Mouse (Mus musculus) forebrain, embryonic 11.5 days (tissue): ENCODE data around the gene Cped1. TPM values are rescaled to one million over a fixed set of nuclear protein-coding genes. Genes with fewer than 3 reads are reported as not detected.

Experiments used
- ATAC-seq: fragments of 200-750 bp; cut with Nextera tagmentation; replicated peaks from 2 replicates; pipeline ENCODE4 v1.8.0; 2017; ENCODE audit warnings: moderate TSS enrichment; ENCODE audit not compliant: low FRiP score
- DNase-seq: peaks from one replicate; pipeline ENCODE4 v3.0.0-alpha.2; 2017; ENCODE audit warnings: low spot score
- H3K27ac ChIP-seq: fragments of 300-500 bp; sonication (generic); 2 replicates; pipeline ENCODE4 v1.5.1; 2014; ENCODE audit warnings: low read depth, low read length
- H3K27me3 ChIP-seq: fragments of 300-500 bp; sonication (generic); 2 replicates; pipeline ENCODE4 v1.6.1; 2014; ENCODE audit warnings: mild to moderate bottlenecking, low read length, mixed read lengths; ENCODE audit not compliant: control insufficient read depth, insufficient read depth
- H3K36me3 ChIP-seq: fragments of 300-500 bp; sonication (generic); 2 replicates; pipeline ENCODE4 v1.6.1; 2014; ENCODE audit warnings: mild to moderate bottlenecking, low read length, moderate library complexity, mixed read lengths; ENCODE audit not compliant: control insufficient read depth, insufficient read depth
- H3K4me1 ChIP-seq: fragments of 300-500 bp; sonication (generic); replicated peaks from 2 replicates; pipeline ENCODE4 v1.6.1; 2014; ENCODE audit warnings: low read length, mixed read lengths; ENCODE audit not compliant: control insufficient read depth, insufficient read depth
- H3K4me2 ChIP-seq: fragments of 300-500 bp; sonication (generic); 2 replicates; pipeline ENCODE4 v1.6.1; 2014; ENCODE audit warnings: low read depth, mild to moderate bottlenecking, low read length, moderate library complexity, mixed read lengths; ENCODE audit not compliant: severe bottlenecking
- H3K4me3 ChIP-seq: fragments of 300-500 bp; sonication (generic); 2 replicates; pipeline ENCODE4 v1.5.1; 2014; ENCODE audit warnings: low read depth, low read length
- H3K9ac ChIP-seq: fragments of 300-500 bp; sonication (generic); 2 replicates; pipeline ENCODE4 v1.6.1; 2014; ENCODE audit warnings: low read length
- H3K9me3 ChIP-seq: fragments of 300-500 bp; sonication (generic); 2 replicates; pipeline ENCODE4 v1.6.1; 2016; ENCODE audit warnings: low read length, mixed read lengths; ENCODE audit not compliant: control insufficient read depth
- WGBS: fragments of 180-500 bp; shearing (Covaris S2); extraction: QIAGEN DNeasy Blood & Tissue Kit; methylation state at CpG from one replicate; pipeline ENCODE4 v1.1.7; 2014; 5-methylcytosine and 5-hydroxymethylcytosine counted together
- polyA plus RNA-seq: library from polyadenylated mRNA; unstranded; fragments of >200 nt; fragmentation: Nextera tagmentation; extraction: Ambion mirVana; gene quantifications from 2 replicates; pipeline ENCODE4 v1.2.1, GENCODE M21; 2014

Cped1 gene
- polyA plus RNA-seq, 1 experiment from 2014 or later: 17.2 TPM

- Histone ChIP-seq H3K4me3 (no peak overlapping the region), H3K9me3 (no peaks in the 10 kb centered on the region), H3K4me1 (no peaks in the 10 kb centered on the region), H3K4me2 (no peak overlapping the region), H3K27me3 (no peaks in the 10 kb centered on the region), H3K27ac (no peak overlapping the region), H3K9ac (no peak overlapping the region), H3K36me3 (no peaks in the 10 kb centered on the region)
- DNase-seq (no peak), ATAC-seq (no peak)
- WGBS: 76% methylated on average over 3 of the region's 3 CpGs
These were observed 228.1 kb downstream of the Cped1 start for GRCm38 (mm10) chr6:22213813-22214212.

- no peaks in the 10 kb centered on the region for H3K36me3 ChIP-seq
- no peaks in the 10 kb centered on the region for H3K27me3 ChIP-seq
- no peaks in the 10 kb centered on the region for H3K9me3 ChIP-seq
- H3K4me2 ChIP-seq: no peak overlapping the region
- no peak for DNase-seq
- WGBS: 88% methylated on average over 6 of the region's 6 CpGs
- H3K4me1 ChIP-seq: no peaks in the 10 kb centered on the region
- no peak overlapping the region for H3K27ac ChIP-seq
- no peak overlapping the region for H3K9ac ChIP-seq
- ATAC-seq: no peak
- H3K4me3 ChIP-seq: no peak overlapping the region
These were observed 228.9 kb downstream of the Cped1 start for GRCm38 (mm10) chr6:22214665-22215064.

GRCm38 (mm10) chr6:22216276-22216973 is 230.7 kb downstream of the Cped1 start:
- H3K9ac ChIP-seq: no peak overlapping the region
- WGBS: 85% methylated on average over 14 of the region's 14 CpGs
- ATAC-seq (no peak), DNase-seq (no peak)
- H3K9me3 ChIP-seq: no peaks in the 10 kb centered on the region
- H3K36me3 ChIP-seq: no peaks in the 10 kb centered on the region
- H3K4me2 ChIP-seq: no peak overlapping the region
- H3K4me3 ChIP-seq: no peak overlapping the region
- no peak overlapping the region for H3K27ac ChIP-seq
- no peaks in the 10 kb centered on the region for H3K27me3 ChIP-seq
- no peaks in the 10 kb centered on the region for H3K4me1 ChIP-seq

- Histone ChIP-seq H3K36me3 (no peaks in the 10 kb centered on the region), H3K4me1 (no peaks in the 10 kb centered on the region), H3K4me2 (no peak overlapping the region), H3K27me3 (no peaks in the 10 kb centered on the region), H3K4me3 (no peak overlapping the region), H3K9ac (no peak overlapping the region), H3K9me3 (no peaks in the 10 kb centered on the region), H3K27ac (no peak overlapping the region)
- WGBS: 95% methylated on average over 8 of the region's 8 CpGs
- ATAC-seq: no peak
- DNase-seq: no peak
These were observed 235.4 kb downstream of the Cped1 start for GRCm38 (mm10) chr6:22221134-22221533.

GRCm38 (mm10) chr6:22222087-22222486 is 236.4 kb downstream of the Cped1 start:
- Histone ChIP-seq H3K27me3 (no peaks in the 10 kb centered on the region), H3K9me3 (no peaks in the 10 kb centered on the region), H3K4me1 (no peaks in the 10 kb centered on the region), H3K36me3 (no peaks in the 10 kb centered on the region), H3K4me2 (no peak overlapping the region), H3K4me3 (no peak overlapping the region), H3K27ac (no peak overlapping the region), H3K9ac (no peak overlapping the region)
- ATAC-seq: no peak
- WGBS: 89% methylated on average over 4 of the region's 4 CpGs
- no peak for DNase-seq

- 90% methylated on average over 8 of the region's 8 CpGs for WGBS
- ATAC-seq (no peak), DNase-seq (no peak)
- no peaks in the 10 kb centered on the region for H3K9me3 ChIP-seq
- H3K27me3 ChIP-seq: no peaks in the 10 kb centered on the region
- no peak overlapping the region for H3K27ac ChIP-seq
- no peaks in the 10 kb centered on the region for H3K36me3 ChIP-seq
- H3K4me2 ChIP-seq: no peak overlapping the region
- H3K9ac ChIP-seq: no peak overlapping the region
- no peak overlapping the region for H3K4me3 ChIP-seq
- no peaks in the 10 kb centered on the region for H3K4me1 ChIP-seq
These were observed 237.2 kb downstream of the Cped1 start for GRCm38 (mm10) chr6:22222947-22223346.

- 96% methylated on average over 4 of the region's 4 CpGs for WGBS
- DNase-seq: no peak
- Histone ChIP-seq H3K4me3 (no peak overlapping the region), H3K9ac (no peak overlapping the region), H3K27ac (no peak overlapping the region), H3K4me1 (no peaks in the 10 kb centered on the region), H3K4me2 (no peak overlapping the region), H3K9me3 (no peaks in the 10 kb centered on the region), H3K36me3 (no peaks in the 10 kb centered on the region), H3K27me3 (no peaks in the 10 kb centered on the region)
- no peak for ATAC-seq
These were observed 238.6 kb downstream of the Cped1 start for GRCm38 (mm10) chr6:22224351-22224750.

- no peaks in the 10 kb centered on the region for H3K9me3 ChIP-seq
- H3K4me3 ChIP-seq: no peak overlapping the region
- no peak overlapping the region for H3K9ac ChIP-seq
- no peak overlapping the region for H3K27ac ChIP-seq
- WGBS: 84% methylated on average over 3 of the region's 3 CpGs
- H3K27me3 ChIP-seq: no peaks in the 10 kb centered on the region
- no peak for ATAC-seq
- H3K4me2 ChIP-seq: no peak overlapping the region
- no peaks in the 10 kb centered on the region for H3K4me1 ChIP-seq
- DNase-seq: no peak
- H3K36me3 ChIP-seq: no peaks in the 10 kb centered on the region
These were observed 245.5 kb downstream of the Cped1 start for GRCm38 (mm10) chr6:22231244-22231643.

GRCm38 (mm10) chr6:22233517-22233916 is 247.8 kb downstream of the Cped1 start:
- H3K27me3 ChIP-seq: no peaks in the 10 kb centered on the region
- H3K9me3 ChIP-seq: no peaks in the 10 kb centered on the region
- no peaks in the 10 kb centered on the region for H3K4me1 ChIP-seq
- 72% methylated on average over 6 of the region's 6 CpGs for WGBS
- H3K4me3 ChIP-seq: no peak overlapping the region
- H3K4me2 ChIP-seq: no peak overlapping the region
- no peak overlapping the region for H3K27ac ChIP-seq
- H3K36me3 ChIP-seq: no peaks in the 10 kb centered on the region
- DNase-seq (no peak), ATAC-seq (no peak)
- H3K9ac ChIP-seq: no peak overlapping the region
